Mouse (Mus musculus): Measurements from ENCODE around the gene Zfp639. TPM values are rescaled to one million over a fixed set of nuclear protein-coding genes. Genes with fewer than 3 reads are reported as not detected.

Gene Zfp639
- polyA plus RNA-seq (2014; fragmentation: Nextera tagmentation; extraction: Ambion mirVana), result 40.9 and 44.8 TPM in 2 replicates

DNA sequence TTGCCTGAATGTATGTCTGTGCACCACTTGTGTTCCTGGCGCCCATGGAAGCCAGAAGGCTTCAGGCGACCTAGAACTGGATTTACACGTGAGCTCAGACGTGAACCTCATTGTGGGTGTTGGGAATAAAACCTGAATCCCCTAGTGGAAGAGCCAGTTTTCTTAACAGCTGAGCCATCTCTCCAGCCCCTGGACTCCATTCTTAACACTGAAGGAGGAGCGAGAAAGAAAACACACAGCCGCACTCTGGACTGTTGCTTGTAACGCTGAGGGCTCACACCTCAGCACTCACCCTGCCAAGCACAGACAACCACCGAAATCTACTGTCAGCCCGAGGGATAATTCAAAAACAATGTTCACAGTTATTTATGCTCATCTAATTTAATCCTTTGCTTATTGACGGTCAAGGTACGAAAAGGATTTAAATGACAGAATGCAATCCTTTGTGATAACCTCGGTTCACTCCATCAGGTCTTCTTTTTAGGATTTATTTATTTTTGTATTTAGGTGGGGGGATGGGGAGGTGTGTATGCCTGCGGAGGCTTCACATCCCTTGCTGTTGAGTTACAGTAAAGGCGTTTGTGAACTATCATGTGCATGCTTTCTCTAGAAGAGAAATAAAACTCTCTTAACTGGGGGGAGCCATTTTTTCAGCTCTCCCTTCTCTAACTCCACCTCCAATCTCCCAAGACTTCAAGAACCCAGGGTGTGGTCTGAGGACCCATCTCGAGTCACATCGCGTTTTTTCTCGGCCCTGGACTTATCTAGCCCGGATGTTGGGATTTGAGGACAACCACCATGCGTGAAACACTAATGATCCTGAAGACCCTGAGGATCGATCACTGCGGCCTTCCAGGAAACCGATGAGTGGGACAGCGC is at the start of gene Zfp639:
Gene Zfp639 (plus strand): TSS at position 764 of the 879 bp plus-strand sequence.
- 6% methylated on average over 24 of the region's 24 CpGs for WGBS
- no peak for DNase-seq (ENCODE audit: low spot score)

DNA sequence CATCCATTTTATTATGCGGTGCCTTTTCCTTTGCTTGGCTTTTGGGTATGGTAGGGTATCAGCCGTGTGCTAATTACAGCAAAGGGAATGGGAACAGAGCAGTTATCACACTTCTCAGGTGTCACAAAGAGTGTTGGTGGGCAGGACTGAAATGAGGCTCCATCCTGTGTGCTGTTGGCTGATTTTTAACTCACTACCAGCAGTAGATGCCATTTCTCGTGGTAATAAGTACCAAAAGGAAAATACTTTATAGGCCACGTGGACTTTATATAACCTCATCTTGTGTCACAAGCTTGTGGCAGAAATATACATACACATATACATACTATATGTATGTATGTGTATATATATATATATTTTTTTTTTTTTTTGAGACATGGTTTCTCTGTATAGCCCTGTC is 42.7 kb upstream of the Zfp639 start:
- no peaks in the 10 kb centered on the region for H3K9me3 ChIP-seq (ENCODE audit: control insufficient read depth, low read length)
- H3K4me2 ChIP-seq (ENCODE audit: low read length), result no peak overlapping the region
- H3K4me1 ChIP-seq (replicated peaks; ENCODE audit: control insufficient read depth, insufficient read depth, low read length), result peaks cover 2% of the 10 kb centered on the region; the same call in 1 of the 2 replicates
- peaks cover 24% of the 10 kb centered on the region for H3K36me3 ChIP-seq (ENCODE audit: control insufficient read depth, insufficient read depth, low read length)
- H3K9ac ChIP-seq (ENCODE audit: low read length), result no peak overlapping the region
- no peaks in the 10 kb centered on the region for H3K27me3 ChIP-seq (replicated peaks; ENCODE audit: control insufficient read depth, insufficient read depth, low read length)
- 96% methylated on average over 4 of the region's 4 CpGs for WGBS
- no peak overlapping the region for H3K4me3 ChIP-seq (ENCODE audit: low read depth, low read length)
- no peak for ATAC-seq (replicated peaks; ENCODE audit: low FRiP score, low TSS enrichment, low read depth)
- H3K27ac ChIP-seq (ENCODE audit: low read depth), result no peak overlapping the region
- no peak for DNase-seq (ENCODE audit: low spot score)

More for the DNA sequence above, at the start of gene Zfp639:
- no peak; the same call in 1 of the 2 replicates for ATAC-seq (replicated peaks; ENCODE audit: low FRiP score, low TSS enrichment, low read depth)
- Histone ChIP-seq H3K4me2 (ENCODE audit: low read length) (peak within 1 kb of the TSS; percentile 84), H3K27ac (ENCODE audit: low read depth) (peak within 1 kb of the TSS; percentile 55), H3K27me3 (replicated peaks; ENCODE audit: control insufficient read depth, insufficient read depth, low read length) (no peaks in the 10 kb centered on the region), H3K4me1 (replicated peaks; ENCODE audit: control insufficient read depth, insufficient read depth, low read length) (peaks cover 17% of the 10 kb centered on the region), H3K9me3 (ENCODE audit: control insufficient read depth, low read length) (no peaks in the 10 kb centered on the region), H3K36me3 (ENCODE audit: control insufficient read depth, insufficient read depth, low read length) (peaks cover 15% of the 10 kb centered on the region), H3K4me3 (ENCODE audit: low read depth, low read length) (peak within 1 kb of the TSS; percentile 87), H3K9ac (ENCODE audit: low read length) (peak within 1 kb of the TSS; percentile 95)

DNA sequence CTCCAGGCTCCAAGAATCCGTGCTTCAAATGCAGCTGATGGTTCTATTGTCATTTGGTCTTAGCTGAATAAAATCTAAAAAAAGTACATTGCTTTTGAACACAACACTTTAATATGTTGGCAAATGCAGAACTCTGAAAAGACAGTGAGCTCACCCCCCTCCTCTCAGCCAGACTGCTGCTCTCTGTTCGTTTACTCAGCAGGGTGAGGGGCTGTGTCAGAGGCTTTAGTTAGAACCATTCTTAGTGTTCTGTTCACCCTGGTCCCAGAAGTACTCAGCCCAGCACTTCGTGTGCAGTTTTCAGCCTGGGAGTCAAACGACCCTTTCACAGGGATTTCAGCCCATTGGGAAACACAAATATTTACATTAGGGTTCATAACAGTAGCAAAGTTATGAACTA is 41.6 kb upstream of the Zfp639 start:
- peak; percentile 45 for DNase-seq (ENCODE audit: low spot score)
- Histone ChIP-seq H3K9ac (ENCODE audit: low read length) (no peak overlapping the region), H3K4me2 (ENCODE audit: low read length) (no peak overlapping the region), H3K4me1 (replicated peaks; ENCODE audit: control insufficient read depth, insufficient read depth, low read length) (peaks cover 5% of the 10 kb centered on the region; the same call in 1 of the 2 replicates), H3K27ac (ENCODE audit: low read depth) (no peak overlapping the region), H3K4me3 (ENCODE audit: low read depth, low read length) (no peak overlapping the region), H3K27me3 (replicated peaks; ENCODE audit: control insufficient read depth, insufficient read depth, low read length) (no peaks in the 10 kb centered on the region), H3K9me3 (ENCODE audit: control insufficient read depth, low read length) (no peaks in the 10 kb centered on the region), H3K36me3 (ENCODE audit: control insufficient read depth, insufficient read depth, low read length) (peaks cover 13% of the 10 kb centered on the region)
- ATAC-seq (replicated peaks; ENCODE audit: low FRiP score, low TSS enrichment, low read depth), result no peak
- 44% methylated on average over 4 of the region's 4 CpGs for WGBS

DNA sequence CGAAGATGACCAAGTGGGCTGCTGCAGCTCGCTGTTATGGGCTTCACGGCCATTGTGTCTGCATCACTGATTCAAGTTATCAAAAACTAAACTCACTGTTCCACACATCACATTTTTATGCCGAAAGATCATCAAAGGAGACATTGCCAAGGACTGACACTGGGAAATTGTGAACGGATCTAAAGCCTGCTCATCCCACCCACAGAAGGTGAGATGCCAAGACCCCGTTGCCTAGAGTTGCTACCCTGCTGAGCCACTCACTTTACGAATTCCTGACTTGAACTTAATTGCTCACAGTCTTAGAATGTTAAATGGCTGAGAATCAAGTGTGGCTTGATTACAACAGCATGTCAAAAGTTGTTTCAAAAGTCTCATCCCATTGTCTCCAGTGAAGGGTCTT is 39.6 kb upstream of the Zfp639 start:
- 81% methylated on average over 7 of the region's 7 CpGs for WGBS
- Histone ChIP-seq H3K9me3 (ENCODE audit: control insufficient read depth, low read length) (no peaks in the 10 kb centered on the region), H3K9ac (ENCODE audit: low read length) (no peak overlapping the region), H3K4me2 (ENCODE audit: low read length) (no peak overlapping the region), H3K27ac (ENCODE audit: low read depth) (no peak overlapping the region), H3K4me3 (ENCODE audit: low read depth, low read length) (no peak overlapping the region), H3K27me3 (replicated peaks; ENCODE audit: control insufficient read depth, insufficient read depth, low read length) (no peaks in the 10 kb centered on the region), H3K36me3 (ENCODE audit: control insufficient read depth, insufficient read depth, low read length) (no peaks in the 10 kb centered on the region), H3K4me1 (replicated peaks; ENCODE audit: control insufficient read depth, insufficient read depth, low read length) (peaks cover 5% of the 10 kb centered on the region; the same call in 1 of the 2 replicates)
- no peak for ATAC-seq (replicated peaks; ENCODE audit: low FRiP score, low TSS enrichment, low read depth)
- DNase-seq (ENCODE audit: low spot score), result peak; percentile 39

DNA sequence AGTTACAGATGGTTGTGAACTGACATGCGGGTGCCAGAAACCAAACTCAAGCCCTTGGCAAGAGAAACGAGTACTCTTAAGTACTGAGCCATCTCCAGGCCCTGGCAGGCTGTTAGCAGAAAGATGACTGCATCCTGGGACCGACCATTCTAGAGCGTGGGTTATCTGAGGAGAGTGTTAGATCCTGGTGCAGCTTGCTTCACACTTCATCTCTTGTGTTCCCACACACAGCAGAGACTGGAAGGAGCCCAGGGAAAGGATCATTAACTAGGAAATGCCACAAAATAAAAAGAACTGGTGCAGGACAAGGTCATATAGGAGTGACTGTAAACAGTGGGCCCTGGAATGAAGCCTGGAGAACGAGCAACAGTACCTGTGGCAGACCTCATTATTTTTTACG is 39.0 kb upstream of the Zfp639 start:
- Histone ChIP-seq H3K36me3 (ENCODE audit: control insufficient read depth, insufficient read depth, low read length) (no peaks in the 10 kb centered on the region), H3K27me3 (replicated peaks; ENCODE audit: control insufficient read depth, insufficient read depth, low read length) (no peaks in the 10 kb centered on the region), H3K4me2 (ENCODE audit: low read length) (no peak overlapping the region), H3K9me3 (ENCODE audit: control insufficient read depth, low read length) (no peaks in the 10 kb centered on the region), H3K27ac (ENCODE audit: low read depth) (no peak overlapping the region), H3K4me3 (ENCODE audit: low read depth, low read length) (no peak overlapping the region), H3K9ac (ENCODE audit: low read length) (no peak overlapping the region), H3K4me1 (replicated peaks; ENCODE audit: control insufficient read depth, insufficient read depth, low read length) (peaks cover 5% of the 10 kb centered on the region; the same call in 1 of the 2 replicates)
- 47% methylated on average over 6 of the region's 6 CpGs for WGBS
- ATAC-seq (replicated peaks; ENCODE audit: low FRiP score, low TSS enrichment, low read depth), result no peak
- peak; percentile 50 for DNase-seq (ENCODE audit: low spot score)

DNA sequence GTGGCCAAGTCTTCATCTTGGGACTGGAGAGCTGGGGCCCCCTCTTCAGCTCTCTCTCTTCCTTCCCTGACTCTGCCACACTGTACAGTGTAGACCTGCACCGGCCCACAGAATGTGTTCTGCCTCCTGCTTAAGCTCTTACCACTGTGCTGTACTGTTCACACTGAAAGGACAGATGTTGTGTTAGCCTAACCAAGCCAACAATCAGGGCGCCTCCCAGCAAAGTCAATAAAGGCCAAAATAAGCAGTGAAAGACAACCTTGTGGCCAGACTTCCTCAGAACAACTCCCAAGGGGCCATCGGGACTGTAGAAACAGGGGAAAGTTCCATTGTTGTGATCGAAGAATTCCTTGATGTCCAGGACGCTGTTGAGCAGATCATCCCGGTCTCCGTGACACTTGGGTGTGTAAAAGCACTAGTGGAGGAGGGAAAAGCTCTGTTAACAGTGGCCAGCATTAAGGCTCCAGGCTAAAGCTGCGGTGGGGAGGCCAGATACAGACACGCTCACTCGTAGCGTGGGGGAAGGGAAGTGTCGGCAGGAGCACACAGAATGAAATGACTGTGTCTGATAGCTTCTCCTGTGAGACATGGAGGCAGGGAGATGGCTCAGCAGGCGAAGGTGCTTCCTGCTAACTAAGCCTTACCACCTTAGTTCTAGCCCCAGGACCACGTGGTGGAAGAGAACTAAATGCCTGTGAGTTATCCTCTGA is 37.7 kb upstream of the Zfp639 start:
- WGBS, result 69% methylated on average over 14 of the region's 14 CpGs
- H3K4me3 ChIP-seq (ENCODE audit: low read depth, low read length), result no peak overlapping the region

DNA sequence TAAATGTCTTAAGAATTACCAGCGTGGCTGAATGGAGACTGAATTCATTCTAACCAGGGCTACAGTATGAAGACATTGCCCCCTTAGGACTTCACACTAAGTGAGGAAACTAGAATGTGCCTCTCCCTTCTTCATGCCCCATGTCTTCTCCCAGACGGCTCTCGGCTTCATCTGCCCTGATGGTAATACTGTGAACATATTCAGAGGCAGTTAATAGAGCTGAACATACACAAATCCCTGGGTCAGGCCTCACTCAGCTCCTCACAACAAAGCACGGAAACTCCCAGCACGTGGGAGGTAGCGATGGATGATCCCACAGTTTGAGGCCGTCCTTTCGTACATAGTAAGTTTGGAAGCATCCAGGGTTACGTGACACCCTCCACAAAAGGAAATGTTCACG is 36.9 kb upstream of the Zfp639 start:
- no peak overlapping the region for H3K9ac ChIP-seq (ENCODE audit: low read length)

More for the DNA sequence above, 37.7 kb upstream of the Zfp639 start:
- H3K36me3 ChIP-seq (ENCODE audit: control insufficient read depth, insufficient read depth, low read length), result no peaks in the 10 kb centered on the region
- ATAC-seq (replicated peaks; ENCODE audit: low FRiP score, low TSS enrichment, low read depth) (no peak), DNase-seq (ENCODE audit: low spot score) (peak; percentile 52)
- no peaks in the 10 kb centered on the region for H3K9me3 ChIP-seq (ENCODE audit: control insufficient read depth, low read length)
- no peak overlapping the region for H3K9ac ChIP-seq (ENCODE audit: low read length)
- H3K4me1 ChIP-seq (replicated peaks; ENCODE audit: control insufficient read depth, insufficient read depth, low read length), result peaks cover 5% of the 10 kb centered on the region; the same call in 1 of the 2 replicates
- H3K27ac ChIP-seq (ENCODE audit: low read depth), result no peak overlapping the region
- no peak overlapping the region for H3K4me2 ChIP-seq (ENCODE audit: low read length)
- no peaks in the 10 kb centered on the region for H3K27me3 ChIP-seq (replicated peaks; ENCODE audit: control insufficient read depth, insufficient read depth, low read length)

DNA sequence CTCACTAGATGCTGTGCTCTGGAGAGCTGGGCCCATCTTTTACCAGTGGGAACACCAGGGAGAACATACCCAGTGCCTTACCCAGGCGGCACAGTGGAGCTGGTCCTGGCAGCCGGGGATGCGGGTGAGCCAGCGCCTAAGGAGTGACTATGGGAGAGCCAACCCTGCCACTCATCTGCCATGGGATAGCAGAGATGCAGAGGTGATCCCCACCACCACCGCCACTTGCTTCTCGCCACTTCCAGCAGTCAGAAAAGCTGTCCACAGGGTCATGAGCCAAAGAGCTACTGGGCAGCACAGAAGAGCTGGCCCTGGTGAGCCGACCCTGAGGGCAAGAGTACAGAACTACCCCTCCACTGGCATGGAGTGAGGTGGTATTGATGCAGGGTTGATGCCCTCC is 30.1 kb upstream of the Zfp639 start:
- Histone ChIP-seq H3K9ac (ENCODE audit: low read length) (no peak overlapping the region), H3K4me2 (ENCODE audit: low read length) (no peak overlapping the region), H3K9me3 (ENCODE audit: control insufficient read depth, low read length) (no peaks in the 10 kb centered on the region), H3K27ac (ENCODE audit: low read depth) (no peak overlapping the region), H3K36me3 (ENCODE audit: control insufficient read depth, insufficient read depth, low read length) (no peaks in the 10 kb centered on the region), H3K4me3 (ENCODE audit: low read depth, low read length) (no peak overlapping the region), H3K27me3 (replicated peaks; ENCODE audit: control insufficient read depth, insufficient read depth, low read length) (no peaks in the 10 kb centered on the region), H3K4me1 (replicated peaks; ENCODE audit: control insufficient read depth, insufficient read depth, low read length) (no peaks in the 10 kb centered on the region)
- ATAC-seq (replicated peaks; ENCODE audit: low FRiP score, low TSS enrichment, low read depth), result no peak
- no peak for DNase-seq (ENCODE audit: low spot score)
- WGBS, result 92% methylated on average over 7 of the region's 7 CpGs

More for the DNA sequence above, 36.9 kb upstream of the Zfp639 start:
- H3K36me3 ChIP-seq (ENCODE audit: control insufficient read depth, insufficient read depth, low read length), result no peaks in the 10 kb centered on the region
- no peak overlapping the region for H3K4me2 ChIP-seq (ENCODE audit: low read length)
- peak; percentile 43 for DNase-seq (ENCODE audit: low spot score)
- WGBS, result 77% methylated on average over 10 of the region's 10 CpGs
- no peak overlapping the region for H3K27ac ChIP-seq (ENCODE audit: low read depth)
- H3K4me1 ChIP-seq (replicated peaks; ENCODE audit: control insufficient read depth, insufficient read depth, low read length), result peaks cover 5% of the 10 kb centered on the region; the same call in 1 of the 2 replicates
- H3K27me3 ChIP-seq (replicated peaks; ENCODE audit: control insufficient read depth, insufficient read depth, low read length), result no peaks in the 10 kb centered on the region
- no peak for ATAC-seq (replicated peaks; ENCODE audit: low FRiP score, low TSS enrichment, low read depth)
- H3K4me3 ChIP-seq (ENCODE audit: low read depth, low read length), result no peak overlapping the region
- no peaks in the 10 kb centered on the region for H3K9me3 ChIP-seq (ENCODE audit: control insufficient read depth, low read length)

Measured in intestine, embryonic 14.5 days (tissue).